Mouse (Mus musculus): Measurements from ENCODE around the gene Ifit1bl1. TPM values are rescaled to one million over a fixed set of nuclear protein-coding genes. Genes with fewer than 3 reads are reported as not detected.
A peak's percentile ranks its signal among the peaks of the same experiment; 100 is the strongest.

Gene Ifit1bl1
- polyA plus RNA-seq, 2 experiments = 0.36 to 0.51 TPM

GRCm38 (mm10) chr19:34636933-34637557, 35.3 kb upstream of the Ifit1bl1 start:
- ATAC-seq (ENCODE audit: low FRiP score, low read depth) (peak; percentile 50; the same call in 1 of the 2 replicates), DNase-seq (ENCODE audit: low spot score) (peak; percentile 49)
- no peaks in the 10 kb centered on the region for H3K4me1 ChIP-seq (ENCODE audit: control insufficient read depth, insufficient read depth, low read length)
- H3K9me3 ChIP-seq (ENCODE audit: control insufficient read depth, low read length) = no peaks in the 10 kb centered on the region
- no peaks in the 10 kb centered on the region for H3K36me3 ChIP-seq (ENCODE audit: control insufficient read depth, insufficient read depth, low read length)
- no peak overlapping the region for H3K4me3 ChIP-seq (replicated peaks; ENCODE audit: low read length)
- H3K9ac ChIP-seq (ENCODE audit: low read depth, low read length, severe bottlenecking) = no peak overlapping the region
- no peaks in the 10 kb centered on the region for H3K27me3 ChIP-seq (ENCODE audit: control insufficient read depth, insufficient read depth, low read length)
- no peak overlapping the region for H3K27ac ChIP-seq (replicated peaks; ENCODE audit: low read depth, low read length)
- H3K4me2 ChIP-seq (replicated peaks; ENCODE audit: low read depth, low read length, severe bottlenecking) = no peak overlapping the region
- 15% methylated on average over 3 of the region's 3 CpGs for WGBS
- TF ChIP-seq POLR2A (IDR thresholded peaks at IDR 0.05; ENCODE audit: borderline replicate concordance, extremely low read depth, insufficient read depth, insufficient read length) = no peak

- Histone ChIP-seq H3K36me3 (ENCODE audit: control insufficient read depth, insufficient read depth, low read length) (no peaks in the 10 kb centered on the region), H3K9me3 (ENCODE audit: control insufficient read depth, low read length) (no peaks in the 10 kb centered on the region), H3K27ac (replicated peaks; ENCODE audit: low read depth, low read length) (no peak overlapping the region), H3K9ac (ENCODE audit: low read depth, low read length, severe bottlenecking) (no peak overlapping the region), H3K27me3 (ENCODE audit: control insufficient read depth, insufficient read depth, low read length) (no peaks in the 10 kb centered on the region), H3K4me2 (replicated peaks; ENCODE audit: low read depth, low read length, severe bottlenecking) (no peak overlapping the region), H3K4me3 (replicated peaks; ENCODE audit: low read length) (no peak overlapping the region), H3K4me1 (ENCODE audit: control insufficient read depth, insufficient read depth, low read length) (no peaks in the 10 kb centered on the region)
- no peak for TF ChIP-seq POLR2A (IDR thresholded peaks at IDR 0.05; ENCODE audit: borderline replicate concordance, extremely low read depth, insufficient read depth, insufficient read length)
- ATAC-seq (ENCODE audit: low FRiP score, low read depth) (no peak), DNase-seq (ENCODE audit: low spot score) (no peak)
- 78% methylated on average over 2 of the region's 2 CpGs for WGBS
These were observed 31.7 kb upstream of the Ifit1bl1 start for GRCm38 (mm10) chr19:34633484-34633883.

GRCm38 (mm10) chr19:34631487-34631886, 29.7 kb upstream of the Ifit1bl1 start:
- H3K9ac ChIP-seq (ENCODE audit: low read depth, low read length, severe bottlenecking) = no peak overlapping the region
- TF ChIP-seq POLR2A (IDR thresholded peaks at IDR 0.05; ENCODE audit: borderline replicate concordance, extremely low read depth, insufficient read depth, insufficient read length) = no peak
- H3K27ac ChIP-seq (replicated peaks; ENCODE audit: low read depth, low read length) = no peak overlapping the region
- H3K27me3 ChIP-seq (ENCODE audit: control insufficient read depth, insufficient read depth, low read length) = no peaks in the 10 kb centered on the region
- DNase-seq (ENCODE audit: low spot score) (no peak), ATAC-seq (ENCODE audit: low FRiP score, low read depth) (no peak)
- H3K4me1 ChIP-seq (ENCODE audit: control insufficient read depth, insufficient read depth, low read length) = no peaks in the 10 kb centered on the region
- no peaks in the 10 kb centered on the region for H3K9me3 ChIP-seq (ENCODE audit: control insufficient read depth, low read length)
- H3K36me3 ChIP-seq (ENCODE audit: control insufficient read depth, insufficient read depth, low read length) = no peaks in the 10 kb centered on the region
- no peak overlapping the region for H3K4me2 ChIP-seq (replicated peaks; ENCODE audit: low read depth, low read length, severe bottlenecking)
- no peak overlapping the region for H3K4me3 ChIP-seq (replicated peaks; ENCODE audit: low read length)

GRCm38 (mm10) chr19:34627496-34627895, 25.7 kb upstream of the Ifit1bl1 start:
- 49% methylated on average over 2 of the region's 2 CpGs for WGBS
- Histone ChIP-seq H3K27me3 (ENCODE audit: control insufficient read depth, insufficient read depth, low read length) (no peaks in the 10 kb centered on the region), H3K27ac (replicated peaks; ENCODE audit: low read depth, low read length) (no peak overlapping the region), H3K4me3 (replicated peaks; ENCODE audit: low read length) (no peak overlapping the region), H3K4me1 (ENCODE audit: control insufficient read depth, insufficient read depth, low read length) (no peaks in the 10 kb centered on the region), H3K9ac (ENCODE audit: low read depth, low read length, severe bottlenecking) (no peak overlapping the region), H3K9me3 (ENCODE audit: control insufficient read depth, low read length) (no peaks in the 10 kb centered on the region), H3K4me2 (replicated peaks; ENCODE audit: low read depth, low read length, severe bottlenecking) (no peak overlapping the region), H3K36me3 (ENCODE audit: control insufficient read depth, insufficient read depth, low read length) (no peaks in the 10 kb centered on the region)
- TF ChIP-seq POLR2A (IDR thresholded peaks at IDR 0.05; ENCODE audit: borderline replicate concordance, extremely low read depth, insufficient read depth, insufficient read length) = no peak
- no peak for ATAC-seq (ENCODE audit: low FRiP score, low read depth)
- no peak for DNase-seq (ENCODE audit: low spot score)

GRCm38 (mm10) chr19:34624663-34625062, 22.9 kb upstream of the Ifit1bl1 start:
- no peak for DNase-seq (ENCODE audit: low spot score)
- no peaks in the 10 kb centered on the region for H3K4me1 ChIP-seq (ENCODE audit: control insufficient read depth, insufficient read depth, low read length)

More at GRCm38 (mm10) chr19:34624663-34625062, 22.9 kb upstream of the Ifit1bl1 start:
- ATAC-seq (ENCODE audit: low FRiP score, low read depth) = no peak
- Histone ChIP-seq H3K36me3 (ENCODE audit: control insufficient read depth, insufficient read depth, low read length) (no peaks in the 10 kb centered on the region), H3K9ac (ENCODE audit: low read depth, low read length, severe bottlenecking) (no peak overlapping the region), H3K4me3 (replicated peaks; ENCODE audit: low read length) (no peak overlapping the region), H3K27me3 (ENCODE audit: control insufficient read depth, insufficient read depth, low read length) (no peaks in the 10 kb centered on the region), H3K4me2 (replicated peaks; ENCODE audit: low read depth, low read length, severe bottlenecking) (no peak overlapping the region), H3K27ac (replicated peaks; ENCODE audit: low read depth, low read length) (no peak overlapping the region), H3K9me3 (ENCODE audit: control insufficient read depth, low read length) (no peaks in the 10 kb centered on the region)
- no peak for TF ChIP-seq POLR2A (IDR thresholded peaks at IDR 0.05; ENCODE audit: borderline replicate concordance, extremely low read depth, insufficient read depth, insufficient read length)
- WGBS = 79% methylated on average over 4 of the region's 4 CpGs
